Mouse (Mus musculus) midbrain, embryonic 14.5 days (tissue): Measurements from ENCODE around the gene Gtf3c4. TPM values are rescaled to one million over a fixed set of nuclear protein-coding genes. Genes with fewer than 3 reads are reported as not detected.

Source experiments
- ATAC-seq: fragments of 200-750 bp; cut with Nextera tagmentation; 2 replicates; pipeline ENCODE4 v1.8.0; 2017; ENCODE audit warnings: moderate number of reproducible peaks, moderate library complexity; ENCODE audit not compliant: low FRiP score, low TSS enrichment
- DNase-seq: peaks from one replicate; pipeline ENCODE4 v3.0.0-alpha.2; 2015
- H3K27ac ChIP-seq: fragments of 300-500 bp; sonication (generic); replicated peaks from 2 replicates; pipeline ENCODE4 v1.5.1; 2014; ENCODE audit warnings: mild to moderate bottlenecking, low read depth, low read length, moderate library complexity
- H3K27me3 ChIP-seq: fragments of 300-500 bp; sonication (generic); 2 replicates; pipeline ENCODE4 v1.6.1; 2014; ENCODE audit warnings: low read length, control low read depth, mixed read lengths; ENCODE audit not compliant: control insufficient read depth, insufficient read depth
- H3K36me3 ChIP-seq: fragments of 300-500 bp; sonication (generic); 2 replicates; pipeline ENCODE4 v1.6.1; 2014; ENCODE audit warnings: low read length, control low read depth; ENCODE audit not compliant: control insufficient read depth, insufficient read depth
- H3K4me1 ChIP-seq: fragments of 300-500 bp; sonication (generic); 2 replicates; pipeline ENCODE4 v1.6.1; 2014; ENCODE audit warnings: mild to moderate bottlenecking, antibody characterized with exemption, low read length, control low read depth; ENCODE audit not compliant: control insufficient read depth, insufficient read depth
- H3K4me2 ChIP-seq: fragments of 300-500 bp; sonication (generic); 2 replicates; pipeline ENCODE4 v1.6.1; 2014; ENCODE audit warnings: mild to moderate bottlenecking, low read length, moderate library complexity
- H3K4me3 ChIP-seq: fragments of 300-500 bp; sonication (generic); replicated peaks from 2 replicates; pipeline ENCODE4 v1.5.1; 2014; ENCODE audit warnings: low read depth, low read length
- H3K9ac ChIP-seq: fragments of 300-500 bp; sonication (generic); replicated peaks from 2 replicates; pipeline ENCODE4 v1.6.1; 2014; ENCODE audit warnings: mild to moderate bottlenecking, low read length, moderate library complexity
- H3K9me3 ChIP-seq: fragments of 300-500 bp; sonication (generic); 2 replicates; pipeline ENCODE4 v1.6.1; 2016; ENCODE audit warnings: low read length, control low read depth, mixed read lengths; ENCODE audit not compliant: control insufficient read depth
- WGBS: fragments of 180-500 bp; shearing (Covaris S2); extraction: QIAGEN DNeasy Blood & Tissue Kit; methylation state at CpG from one replicate; pipeline ENCODE4 v1.1.7; 2014; 5-methylcytosine and 5-hydroxymethylcytosine counted together
- polyA plus RNA-seq: library from polyadenylated mRNA; unstranded; fragments of >200 nt; fragmentation: Nextera tagmentation; extraction: Ambion mirVana; gene quantifications from 2 replicates; pipeline ENCODE4 v1.2.1, GENCODE M21; 2014

Gtf3c4 gene
- polyA plus RNA-seq, 1 experiment from 2014 or later, result 38.5 TPM

- Histone ChIP-seq H3K9ac (no peak overlapping the region), H3K27me3 (no peaks in the 10 kb centered on the region), H3K27ac (no peak overlapping the region), H3K4me1 (no peaks in the 10 kb centered on the region), H3K4me3 (no peak overlapping the region), H3K4me2 (no peak overlapping the region), H3K9me3 (no peaks in the 10 kb centered on the region), H3K36me3 (peaks cover 90% of the 10 kb centered on the region)
- 89% methylated on average over 8 of the region's 8 CpGs for WGBS
- no peak for ATAC-seq
- DNase-seq, result no peak
Measured at GRCm38 (mm10) chr2:28860678-28861423, 20.7 kb upstream of the Gtf3c4 start.

GRCm38 (mm10) chr2:28859303-28859702, 19.1 kb upstream of the Gtf3c4 start:
- Histone ChIP-seq H3K4me3 (no peak overlapping the region), H3K4me1 (no peaks in the 10 kb centered on the region), H3K27ac (no peak overlapping the region), H3K27me3 (no peaks in the 10 kb centered on the region), H3K36me3 (peaks cover 83% of the 10 kb centered on the region), H3K9me3 (no peaks in the 10 kb centered on the region), H3K9ac (no peak overlapping the region), H3K4me2 (no peak overlapping the region)
- ATAC-seq (no peak), DNase-seq (no peak)
- WGBS, result 97% methylated on average over 4 of the region's 4 CpGs

GRCm38 (mm10) chr2:28855773-28856172, 15.6 kb upstream of the Gtf3c4 start:
- Histone ChIP-seq H3K9me3 (no peaks in the 10 kb centered on the region), H3K27ac (no peak overlapping the region), H3K4me3 (no peak overlapping the region), H3K27me3 (no peaks in the 10 kb centered on the region), H3K4me1 (no peaks in the 10 kb centered on the region), H3K4me2 (no peak overlapping the region), H3K36me3 (peaks cover 62% of the 10 kb centered on the region), H3K9ac (no peak overlapping the region)
- WGBS, result 94% methylated on average over 2 of the region's 2 CpGs
- DNase-seq (peak; percentile 53), ATAC-seq (no peak)

- DNase-seq, result no peak
- H3K4me1 ChIP-seq, result no peaks in the 10 kb centered on the region
- no peaks in the 10 kb centered on the region for H3K27me3 ChIP-seq
- no peak overlapping the region for H3K4me2 ChIP-seq
- no peak overlapping the region for H3K4me3 ChIP-seq
- ATAC-seq, result no peak
- H3K9me3 ChIP-seq, result no peaks in the 10 kb centered on the region
- WGBS, result 97% methylated on average over 3 of the region's 3 CpGs
- H3K27ac ChIP-seq, result no peak overlapping the region
- peaks cover 64% of the 10 kb centered on the region for H3K36me3 ChIP-seq
- no peak overlapping the region for H3K9ac ChIP-seq
Measured at GRCm38 (mm10) chr2:28852594-28852993, 12.4 kb upstream of the Gtf3c4 start.

GRCm38 (mm10) chr2:28848879-28849278, 8.7 kb upstream of the Gtf3c4 start:
- no peak overlapping the region for H3K27ac ChIP-seq
- H3K9me3 ChIP-seq, result no peaks in the 10 kb centered on the region
- ATAC-seq (no peak), DNase-seq (no peak)
- no peak overlapping the region for H3K4me3 ChIP-seq
- H3K27me3 ChIP-seq, result no peaks in the 10 kb centered on the region
- H3K36me3 ChIP-seq, result peaks cover 65% of the 10 kb centered on the region
- no peak overlapping the region for H3K9ac ChIP-seq
- WGBS, result 95% methylated on average over 2 of the region's 2 CpGs
- H3K4me1 ChIP-seq, result no peaks in the 10 kb centered on the region
- H3K4me2 ChIP-seq, result no peak overlapping the region

- peaks cover 36% of the 10 kb centered on the region for H3K4me1 ChIP-seq
- no peak for ATAC-seq
- no peak overlapping the region for H3K9ac ChIP-seq
- H3K27ac ChIP-seq, result no peak overlapping the region
- no peak for DNase-seq
- 77% methylated on average over 3 of the region's 3 CpGs for WGBS
- H3K36me3 ChIP-seq, result peaks cover 20% of the 10 kb centered on the region
- H3K9me3 ChIP-seq, result no peaks in the 10 kb centered on the region
- peak overlapping the region; percentile 99; the same call in 1 of the 2 replicates for H3K4me3 ChIP-seq
- H3K27me3 ChIP-seq, result no peaks in the 10 kb centered on the region
- peak overlapping the region; percentile 97 for H3K4me2 ChIP-seq
Measured at GRCm38 (mm10) chr2:28842042-28842441, 1.9 kb upstream of the Gtf3c4 start.

GRCm38 (mm10) chr2:28839501-28840221, 499 bp downstream of the Gtf3c4 start:
- H3K9ac ChIP-seq, result peak overlapping the region; percentile 91
- peaks cover 38% of the 10 kb centered on the region for H3K4me1 ChIP-seq
- peak overlapping the region; percentile 97 for H3K4me2 ChIP-seq
- peaks cover 11% of the 10 kb centered on the region for H3K36me3 ChIP-seq
- WGBS, result under 1% methylated on average over 53 of the region's 53 CpGs
- ATAC-seq (no peak; the same call in 1 of the 2 replicates), DNase-seq (no peak)
- no peaks in the 10 kb centered on the region for H3K9me3 ChIP-seq
- H3K27me3 ChIP-seq, result no peaks in the 10 kb centered on the region
- peak overlapping the region; percentile 86 for H3K27ac ChIP-seq
- H3K4me3 ChIP-seq, result peak overlapping the region; percentile 99

GRCm38 (mm10) chr2:28836181-28836940, 3.8 kb downstream of the Gtf3c4 start:
- ATAC-seq (no peak), DNase-seq (no peak)
- Histone ChIP-seq H3K4me2 (no peak overlapping the region), H3K36me3 (peaks cover 40% of the 10 kb centered on the region), H3K9me3 (no peaks in the 10 kb centered on the region), H3K4me1 (peaks cover 25% of the 10 kb centered on the region), H3K27ac (no peak overlapping the region), H3K27me3 (no peaks in the 10 kb centered on the region), H3K9ac (no peak overlapping the region), H3K4me3 (no peak overlapping the region)
- WGBS, result 88% methylated on average over 3 of the region's 3 CpGs
